Mouse (Mus musculus): Measurements from ENCODE around the gene Ip6k1. TPM values are rescaled to one million over a fixed set of nuclear protein-coding genes. Genes with fewer than 3 reads are reported as not detected.

Ip6k1 gene
- 43.7 and 47.7 TPM in 2 replicates for polyA plus RNA-seq (2016; fragmentation: Nextera tagmentation; extraction: Ambion mirVana)

DNA sequence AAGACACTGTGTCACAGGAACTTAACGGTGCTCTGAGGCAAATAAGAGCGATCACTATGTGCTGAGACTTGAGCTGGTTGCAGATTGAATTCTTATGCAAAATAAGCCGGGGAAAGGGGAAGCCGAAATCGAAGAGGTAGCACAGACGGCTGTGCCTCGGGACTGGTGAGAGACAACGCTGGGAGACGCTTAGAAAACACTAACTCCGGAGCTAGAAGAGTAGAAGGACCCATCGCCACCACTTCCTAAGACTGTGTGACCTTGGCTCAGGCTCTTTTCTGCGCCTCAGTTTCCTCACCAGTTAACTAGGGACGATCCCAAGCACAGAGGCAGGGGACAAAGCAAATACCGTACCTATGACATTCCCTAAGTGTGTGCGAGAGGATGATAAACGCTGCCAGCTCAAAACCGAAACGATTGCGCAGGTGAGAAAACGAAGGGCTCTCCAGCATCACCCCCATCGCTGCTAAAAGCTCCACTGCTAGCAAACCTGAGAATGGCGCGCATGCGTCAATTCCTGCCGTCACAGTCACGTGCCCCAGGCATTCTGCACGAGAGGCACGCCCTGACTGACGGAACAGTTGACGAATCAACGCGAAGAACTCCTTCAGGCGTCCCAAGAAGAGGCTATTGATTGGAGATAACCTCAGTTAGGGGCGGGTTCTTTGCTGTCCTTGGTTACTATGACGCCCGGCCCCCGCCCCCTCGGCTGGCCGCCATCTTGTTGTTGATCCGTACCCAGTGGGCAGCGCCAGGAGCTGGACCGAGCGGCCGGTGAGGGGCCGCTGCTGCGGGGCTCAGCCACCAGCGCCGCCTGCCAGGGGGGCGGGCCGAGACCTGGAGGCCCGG is at the start of gene Ip6k1:
TSS of gene Ip6k1 (plus strand) at position 580 of the 849 bp plus-strand sequence.
- peaks cover 45% of the 10 kb centered on the region for H3K4me1 ChIP-seq
- under 1% methylated on average over 51 of the region's 51 CpGs for WGBS (ENCODE audit: insufficient replicate concordance)
- peak within 1 kb of the TSS; percentile 95 for H3K27ac ChIP-seq
- H3K4me3 ChIP-seq, result peak within 1 kb of the TSS; percentile 90
- ATAC-seq, result peak; percentile 97
- no peaks in the 10 kb centered on the region for H3K9me3 ChIP-seq (replicated peaks)
- peak within 1 kb of the TSS; percentile 85 for H3K4me2 ChIP-seq
- peaks cover 9% of the 10 kb centered on the region for H3K36me3 ChIP-seq
- peak within 1 kb of the TSS; percentile 98 for H3K9ac ChIP-seq
- no peaks in the 10 kb centered on the region for H3K27me3 ChIP-seq (replicated peaks)

GRCm38 (mm10) chr9:107955613-107956289 is 46.5 kb upstream of the Ip6k1 start:
- no peak for ATAC-seq

DNA sequence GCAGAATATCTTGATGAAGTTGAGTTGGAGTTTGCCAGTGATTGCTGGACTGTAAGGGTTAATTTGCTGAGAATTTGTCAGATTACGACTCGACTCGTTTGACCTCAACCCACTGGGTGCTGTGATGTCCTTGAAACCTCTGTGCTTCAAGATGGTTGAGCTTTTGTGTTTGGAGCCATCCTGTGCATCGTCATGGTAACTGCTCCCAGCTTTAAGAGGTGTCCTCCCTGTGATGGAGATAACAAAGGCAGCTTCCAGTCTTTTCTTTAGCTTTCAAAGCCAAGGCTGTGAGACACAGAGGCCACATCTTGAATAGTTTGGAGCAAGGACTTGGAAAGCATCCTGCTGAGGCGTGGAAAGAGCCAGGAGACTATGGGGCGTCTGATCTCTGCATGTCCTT is 45.2 kb upstream of the Ip6k1 start:
- Histone ChIP-seq H3K4me3 (no peak overlapping the region), H3K9me3 (replicated peaks) (no peaks in the 10 kb centered on the region), H3K36me3 (peaks cover 82% of the 10 kb centered on the region), H3K27me3 (replicated peaks) (no peaks in the 10 kb centered on the region), H3K4me2 (no peak overlapping the region), H3K27ac (no peak overlapping the region), H3K9ac (no peak overlapping the region), H3K4me1 (peaks cover 10% of the 10 kb centered on the region)
- WGBS (ENCODE audit: insufficient replicate concordance), result 62% methylated on average over 6 of the region's 6 CpGs
- no peak for ATAC-seq

More at GRCm38 (mm10) chr9:107955613-107956289, 46.5 kb upstream of the Ip6k1 start:
- no peak overlapping the region for H3K27ac ChIP-seq
- no peak overlapping the region for H3K4me3 ChIP-seq
- 82% methylated on average over 6 of the region's 6 CpGs for WGBS (ENCODE audit: insufficient replicate concordance)
- no peaks in the 10 kb centered on the region for H3K9me3 ChIP-seq (replicated peaks)
- peaks cover 20% of the 10 kb centered on the region for H3K4me1 ChIP-seq
- no peaks in the 10 kb centered on the region for H3K27me3 ChIP-seq (replicated peaks)
- peaks cover 68% of the 10 kb centered on the region for H3K36me3 ChIP-seq
- H3K9ac ChIP-seq, result no peak overlapping the region
- H3K4me2 ChIP-seq, result no peak overlapping the region

DNA sequence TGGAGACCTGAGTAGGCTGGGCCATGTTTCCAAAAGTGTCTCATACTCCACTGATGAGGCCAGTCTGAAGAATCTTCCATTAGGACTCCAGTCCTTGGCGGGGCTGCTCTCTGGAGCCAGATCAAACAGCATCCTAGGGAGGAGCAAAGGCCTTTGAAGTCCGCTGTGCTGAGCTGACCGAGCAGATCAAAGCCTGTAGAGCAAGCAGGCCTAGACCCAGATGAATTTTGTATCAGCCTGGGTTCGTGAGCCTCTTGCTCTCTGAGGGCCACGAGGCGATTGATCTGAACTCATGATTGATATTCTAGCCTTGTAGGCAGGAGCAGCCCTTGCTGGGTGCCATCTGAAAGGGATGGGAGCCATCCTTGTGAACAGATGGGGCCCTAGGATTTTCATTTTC is 42.4 kb upstream of the Ip6k1 start:
- peaks cover 93% of the 10 kb centered on the region for H3K36me3 ChIP-seq
- H3K27me3 ChIP-seq (replicated peaks), result no peaks in the 10 kb centered on the region
- WGBS (ENCODE audit: insufficient replicate concordance), result 72% methylated on average over 6 of the region's 6 CpGs
- H3K4me3 ChIP-seq, result no peak overlapping the region
- no peak overlapping the region for H3K27ac ChIP-seq
- H3K4me1 ChIP-seq, result peaks cover 12% of the 10 kb centered on the region
- H3K9me3 ChIP-seq (replicated peaks), result no peaks in the 10 kb centered on the region
- no peak overlapping the region for H3K9ac ChIP-seq
- no peak for ATAC-seq
- H3K4me2 ChIP-seq, result no peak overlapping the region

GRCm38 (mm10) chr9:107960928-107961327 is 41.4 kb upstream of the Ip6k1 start:
- no peak overlapping the region for H3K9ac ChIP-seq
- no peak overlapping the region for H3K27ac ChIP-seq
- no peaks in the 10 kb centered on the region for H3K9me3 ChIP-seq (replicated peaks)
- no peak overlapping the region for H3K4me3 ChIP-seq
- no peak overlapping the region for H3K4me2 ChIP-seq
- 63% methylated on average over 4 of the region's 4 CpGs for WGBS (ENCODE audit: insufficient replicate concordance)
- peaks cover 97% of the 10 kb centered on the region for H3K36me3 ChIP-seq
- H3K4me1 ChIP-seq, result peaks cover 15% of the 10 kb centered on the region
- ATAC-seq, result no peak
- no peaks in the 10 kb centered on the region for H3K27me3 ChIP-seq (replicated peaks)

GRCm38 (mm10) chr9:107961351-107961762 is 40.9 kb upstream of the Ip6k1 start:
- WGBS (ENCODE audit: insufficient replicate concordance), result 88% methylated on average over 10 of the region's 10 CpGs
- Histone ChIP-seq H3K4me1 (peaks cover 19% of the 10 kb centered on the region), H3K9ac (no peak overlapping the region), H3K36me3 (peaks cover 96% of the 10 kb centered on the region), H3K9me3 (replicated peaks) (no peaks in the 10 kb centered on the region), H3K27ac (no peak overlapping the region), H3K4me3 (no peak overlapping the region), H3K4me2 (no peak overlapping the region), H3K27me3 (replicated peaks) (no peaks in the 10 kb centered on the region)
- no peak for ATAC-seq

GRCm38 (mm10) chr9:107961881-107962280 is 40.4 kb upstream of the Ip6k1 start:
- Histone ChIP-seq H3K27ac (0 out of 2 replicates have a peak overlapping the region, but pooled peaks have one; percentile 23), H3K9me3 (replicated peaks) (no peaks in the 10 kb centered on the region), H3K4me1 (peaks cover 24% of the 10 kb centered on the region), H3K4me3 (no peak overlapping the region), H3K27me3 (replicated peaks) (no peaks in the 10 kb centered on the region), H3K9ac (no peak overlapping the region), H3K36me3 (peaks cover 96% of the 10 kb centered on the region), H3K4me2 (no peak overlapping the region)
- 67% methylated on average over 5 of the region's 5 CpGs for WGBS (ENCODE audit: insufficient replicate concordance)
- ATAC-seq, result no peak

- ATAC-seq, result no peak
- Histone ChIP-seq H3K9ac (no peak overlapping the region), H3K9me3 (replicated peaks) (no peaks in the 10 kb centered on the region), H3K4me1 (peaks cover 26% of the 10 kb centered on the region), H3K27ac (peak overlapping the region; percentile 54; the same call in 1 of the 2 replicates), H3K4me3 (no peak overlapping the region), H3K27me3 (replicated peaks) (no peaks in the 10 kb centered on the region), H3K36me3 (peaks cover 94% of the 10 kb centered on the region), H3K4me2 (no peak overlapping the region)
- WGBS (ENCODE audit: insufficient replicate concordance), result 90% methylated on average over 9 of the region's 9 CpGs
Measured at GRCm38 (mm10) chr9:107962916-107963315, 39.4 kb upstream of the Ip6k1 start.

DNA sequence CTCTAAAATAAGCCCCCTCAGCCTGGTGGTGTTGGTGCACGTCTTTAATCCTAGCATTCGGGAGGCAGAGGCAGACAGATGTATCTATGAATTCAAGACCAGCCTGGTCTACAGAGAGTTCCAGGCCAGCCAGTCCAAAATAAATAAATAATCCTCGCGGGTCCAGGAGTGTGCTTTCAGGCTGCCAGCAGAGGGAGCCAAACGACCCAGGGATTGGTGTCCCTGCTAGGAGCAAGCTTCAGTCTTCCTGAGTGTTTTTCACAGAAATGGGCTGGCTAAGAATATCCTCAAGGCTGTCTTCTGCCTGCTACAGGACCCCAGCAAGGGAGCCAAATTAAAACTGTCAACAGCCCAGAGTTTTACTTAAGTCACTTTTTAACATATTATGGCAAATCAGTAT is 38.6 kb upstream of the Ip6k1 start:
- Histone ChIP-seq H3K4me1 (peaks cover 26% of the 10 kb centered on the region), H3K27ac (peak overlapping the region; percentile 66), H3K36me3 (peaks cover 94% of the 10 kb centered on the region), H3K9ac (peak overlapping the region; percentile 3; the same call in 1 of the 2 replicates), H3K4me2 (no peak overlapping the region), H3K27me3 (replicated peaks) (no peaks in the 10 kb centered on the region), H3K4me3 (no peak overlapping the region), H3K9me3 (replicated peaks) (no peaks in the 10 kb centered on the region)
- WGBS (ENCODE audit: insufficient replicate concordance), result 12% methylated on average over 5 of the region's 5 CpGs
- peak; percentile 62 for ATAC-seq

DNA sequence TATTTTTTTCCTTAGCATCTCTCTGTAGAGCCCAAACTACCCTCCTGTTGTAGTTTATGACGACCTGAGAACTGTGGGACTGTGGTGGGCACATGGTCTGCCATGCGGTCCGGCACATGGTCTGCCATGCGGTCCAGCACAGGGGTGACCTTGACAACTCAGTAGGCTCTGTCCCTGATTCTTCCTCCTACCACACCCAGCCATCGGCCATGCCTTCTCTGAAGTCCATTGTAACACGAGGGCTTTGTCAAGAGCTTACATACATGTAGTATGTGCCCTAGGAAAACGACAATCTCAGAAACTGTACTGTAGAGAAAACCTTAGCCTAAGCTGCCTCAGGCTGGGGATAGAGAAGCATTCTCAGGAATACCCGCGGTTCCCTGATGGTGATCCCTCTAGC is 37.6 kb upstream of the Ip6k1 start:
- H3K36me3 ChIP-seq, result peaks cover 94% of the 10 kb centered on the region
- no peak for ATAC-seq
- peak overlapping the region; percentile 66; the same call in 1 of the 2 replicates for H3K27ac ChIP-seq
- no peak overlapping the region for H3K4me3 ChIP-seq
- WGBS (ENCODE audit: insufficient replicate concordance), result 88% methylated on average over 9 of the region's 9 CpGs
- H3K9ac ChIP-seq, result 0 out of 2 replicates have a peak overlapping the region, but pooled peaks have one; percentile 3
- H3K4me2 ChIP-seq, result no peak overlapping the region
- H3K27me3 ChIP-seq (replicated peaks), result no peaks in the 10 kb centered on the region
- peaks cover 28% of the 10 kb centered on the region for H3K4me1 ChIP-seq
- no peaks in the 10 kb centered on the region for H3K9me3 ChIP-seq (replicated peaks)

DNA sequence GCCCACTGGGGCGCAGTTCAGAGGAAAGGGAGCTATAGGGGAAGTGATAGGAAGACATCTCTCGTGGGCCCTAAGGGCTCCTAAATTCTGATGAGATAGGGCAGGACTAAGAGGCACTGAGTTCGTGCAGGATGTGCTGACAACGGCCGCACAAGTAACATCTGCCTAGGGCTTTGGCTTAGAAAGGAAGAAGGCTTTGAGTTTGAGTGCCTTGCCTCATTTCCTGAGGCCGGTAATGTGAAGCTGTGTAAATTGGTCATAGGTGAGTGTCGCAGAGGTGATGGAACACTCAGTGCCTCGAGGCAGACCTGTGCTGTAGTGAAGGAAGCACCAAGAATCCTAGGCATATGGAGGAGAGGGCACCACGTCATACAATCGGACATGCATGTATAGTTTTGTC is 35.6 kb upstream of the Ip6k1 start:
- Histone ChIP-seq H3K27me3 (replicated peaks) (no peaks in the 10 kb centered on the region), H3K36me3 (peaks cover 90% of the 10 kb centered on the region), H3K27ac (peak overlapping the region; percentile 17; the same call in 1 of the 2 replicates), H3K4me1 (peaks cover 48% of the 10 kb centered on the region), H3K4me3 (no peak overlapping the region), H3K9ac (peak overlapping the region; percentile 20; the same call in 1 of the 2 replicates), H3K9me3 (replicated peaks) (no peaks in the 10 kb centered on the region), H3K4me2 (no peak overlapping the region)
- no peak for ATAC-seq
- WGBS (ENCODE audit: insufficient replicate concordance), result 58% methylated on average over 10 of the region's 10 CpGs

- ATAC-seq, result no peak
- Histone ChIP-seq H3K4me2 (no peak overlapping the region), H3K4me1 (peaks cover 56% of the 10 kb centered on the region), H3K4me3 (no peak overlapping the region), H3K27ac (no peak overlapping the region; the same call in 1 of the 2 replicates), H3K36me3 (peaks cover 83% of the 10 kb centered on the region), H3K9me3 (replicated peaks) (no peaks in the 10 kb centered on the region), H3K27me3 (replicated peaks) (no peaks in the 10 kb centered on the region), H3K9ac (no peak overlapping the region)
- 80% methylated on average over 6 of the region's 6 CpGs for WGBS (ENCODE audit: insufficient replicate concordance)
Measured at GRCm38 (mm10) chr9:107967437-107967836, 34.9 kb upstream of the Ip6k1 start.

Data from liver, embryonic 12.5 days (tissue).